Mouse (Mus musculus) gastrocnemius, adult 2 months (tissue): Measurements from ENCODE around the gene Misp. TPM values are rescaled to one million over a fixed set of nuclear protein-coding genes. Genes with fewer than 3 reads are reported as not detected.

Experiments
- DNase-seq: peaks from one replicate; pipeline ENCODE4 v3.0.0; 2022
- H3K27ac ChIP-seq: fragments of 200-600 bp; 2 replicates; pipeline ENCODE4 v1.8.1; 2022; ENCODE audit warnings: mild to moderate bottlenecking
- H3K4me3 ChIP-seq: fragments of 200-600 bp; 2 replicates; pipeline ENCODE4 v1.8.1; 2022; ENCODE audit warnings: mild to moderate bottlenecking, moderate library complexity
- CTCF ChIP-seq: fragments of 200-600 bp; IDR thresholded peaks from 2 replicates; pipeline ENCODE4 v1.8.1; 2022; ENCODE audit warnings: antibody characterized with exemption, mild to moderate bottlenecking, moderate library complexity
- intact Hi-C: fragments of 180-260 bp; cut with DNase I; formaldehyde crosslinking; loops from one replicate; pipeline ENCODE4 v1.15.1; 2025
- total RNA-seq, 2 experiments: library from RNA; stranded (reverse); gene quantifications; 2 replicates each; pipeline ENCODE4 v1.2.3; 2021

Misp gene
- total RNA-seq, 2 experiments from 2014 or later, result not detected

DNA sequence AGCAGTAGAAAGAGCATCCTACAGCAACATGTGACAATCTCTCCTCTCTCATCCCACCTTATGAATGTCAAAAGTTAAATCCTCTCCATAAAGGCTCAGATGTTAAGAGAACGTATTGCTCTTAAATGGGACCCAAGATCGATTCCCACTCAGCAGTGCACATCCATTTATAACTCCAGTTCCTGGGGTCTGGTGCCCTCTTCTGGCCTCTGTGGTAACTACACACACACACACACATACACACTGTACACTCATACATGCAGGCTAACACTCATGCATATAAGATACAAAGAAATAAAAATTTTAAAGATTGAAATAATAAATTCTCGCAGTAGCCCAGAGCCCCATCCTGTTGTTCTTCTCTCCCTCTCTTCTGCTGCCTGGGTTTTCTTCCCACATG lies 16.1 kb downstream of the Misp start:
- DNase-seq, result no peak
- intact Hi-C loops, result loop anchor here (5.0 to 10.0 kb wide), 2 partner anchors 48 to 120 kb away; partner anchors contain the start of gene Elane

DNA sequence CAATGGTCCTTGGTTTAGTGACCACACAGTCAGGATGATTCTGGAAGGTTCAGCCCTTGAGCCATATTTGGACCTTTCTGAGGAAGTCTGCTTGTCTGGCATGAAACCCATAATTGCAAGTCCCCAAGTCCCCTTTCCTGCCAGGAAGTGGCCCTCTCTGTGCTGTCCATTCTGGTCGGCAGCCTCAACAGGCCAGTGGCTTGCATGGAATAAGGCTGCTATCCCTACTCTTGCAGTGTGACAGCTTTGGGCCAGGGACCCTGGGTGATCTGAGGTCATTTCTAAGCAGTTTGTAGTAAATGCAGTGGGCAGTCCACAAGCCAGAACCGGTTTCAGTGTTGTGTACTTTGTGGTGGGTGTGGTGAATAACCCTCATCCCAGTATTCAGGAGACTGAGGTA lies 17.4 kb downstream of the Misp start:
- Histone ChIP-seq H3K4me3 (no peak overlapping the region), H3K27ac (peak overlapping the region; percentile 35; the same call in 1 of the 2 replicates)
- peak; percentile 14 for DNase-seq
- intact Hi-C loops, result loop anchor here (2.0 to 10.0 kb wide), 3 partner anchors 15 to 119 kb away; partner anchors contain the start of gene Elane
- no peak for TF ChIP-seq CTCF

More for the DNA sequence above, 16.1 kb downstream of the Misp start:
- peak; percentile 32 for TF ChIP-seq CTCF
- Histone ChIP-seq H3K4me3 (no peak overlapping the region), H3K27ac (no peak overlapping the region)

DNA sequence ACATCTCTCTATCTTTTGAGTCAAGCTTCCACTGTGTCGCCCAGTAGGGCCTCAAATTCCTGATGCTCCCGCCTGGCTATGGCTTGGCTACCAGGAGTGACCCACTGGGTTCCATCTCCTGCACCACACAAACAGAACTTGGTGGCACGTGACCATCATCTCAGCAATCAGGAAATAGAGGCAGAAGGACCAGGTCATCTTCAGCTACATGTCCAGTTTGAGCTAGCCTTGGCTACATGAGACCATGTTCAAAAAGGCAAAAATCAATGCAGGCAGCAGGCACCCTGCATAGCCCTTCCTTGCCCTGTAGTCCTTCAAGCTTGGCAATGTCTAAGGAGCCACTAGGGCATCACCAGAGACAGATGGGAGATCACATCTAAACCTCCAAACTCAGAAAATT lies 19.3 kb downstream of the Misp start:
- no peak for DNase-seq
- Histone ChIP-seq H3K27ac (peak overlapping the region; percentile 90), H3K4me3 (no peak overlapping the region)
- intact Hi-C loops, result no loop called here
- no peak for TF ChIP-seq CTCF

DNA sequence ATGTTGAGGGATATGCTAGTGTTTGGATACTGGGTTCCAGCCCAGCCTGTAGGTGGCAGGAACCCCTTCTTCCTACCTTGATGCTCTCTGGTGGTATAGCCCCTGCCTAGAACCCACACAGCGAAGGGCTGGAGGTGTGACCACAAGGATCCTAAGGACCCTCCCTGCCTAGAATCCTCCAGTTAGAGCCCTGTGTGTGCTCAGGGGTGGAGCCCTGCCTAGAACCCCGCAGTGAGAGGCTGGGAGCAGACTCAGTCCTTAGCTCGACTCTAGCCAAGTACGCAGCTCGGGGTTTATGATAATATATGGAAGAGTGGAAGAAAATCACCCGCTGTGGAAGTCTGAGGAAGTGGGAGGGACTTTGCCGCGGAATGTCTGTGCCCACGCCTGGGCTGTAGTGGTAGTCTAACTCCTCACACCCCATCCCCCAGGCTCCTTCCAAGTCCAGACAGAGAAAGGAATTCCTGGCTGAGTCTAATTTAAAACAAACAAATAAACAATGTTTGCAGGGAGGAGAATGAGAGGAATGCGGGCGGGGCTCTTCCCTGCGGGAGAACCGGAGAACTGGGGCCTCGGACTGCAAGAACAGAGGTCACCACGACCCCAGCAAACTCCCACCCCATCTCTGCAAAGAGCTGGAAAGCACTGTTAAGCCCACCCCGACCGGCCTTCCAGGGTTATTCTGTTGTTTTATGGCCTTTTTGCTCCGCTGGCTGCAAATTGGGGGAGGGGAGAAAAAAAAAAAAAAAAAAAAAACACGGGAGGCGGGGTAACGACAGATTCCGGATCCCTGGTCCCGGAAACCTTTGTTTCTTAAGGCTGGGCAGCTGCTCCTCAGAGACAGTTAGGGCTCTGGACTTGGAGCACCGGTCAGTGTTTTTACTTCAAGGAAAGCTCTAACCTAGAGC lies 20.1 kb downstream of the Misp start:
- peak; percentile 13; the same call in 1 of the 2 replicates for TF ChIP-seq CTCF
- peak overlapping the region; percentile 75 for H3K4me3 ChIP-seq
- peak overlapping the region; percentile 90 for H3K27ac ChIP-seq
- intact Hi-C loops, result no loop called here
- peak; percentile 59 for DNase-seq

- intact Hi-C loops, result no loop called here
- 0 out of 2 replicates have a peak overlapping the region, but pooled peaks have one; percentile 20 for H3K27ac ChIP-seq
- no peak overlapping the region for H3K4me3 ChIP-seq
- DNase-seq, result no peak
- no peak for TF ChIP-seq CTCF
Measured at GRCm38 (mm10) chr10:79842322-79842721, 21.5 kb downstream of the Misp start.

DNA sequence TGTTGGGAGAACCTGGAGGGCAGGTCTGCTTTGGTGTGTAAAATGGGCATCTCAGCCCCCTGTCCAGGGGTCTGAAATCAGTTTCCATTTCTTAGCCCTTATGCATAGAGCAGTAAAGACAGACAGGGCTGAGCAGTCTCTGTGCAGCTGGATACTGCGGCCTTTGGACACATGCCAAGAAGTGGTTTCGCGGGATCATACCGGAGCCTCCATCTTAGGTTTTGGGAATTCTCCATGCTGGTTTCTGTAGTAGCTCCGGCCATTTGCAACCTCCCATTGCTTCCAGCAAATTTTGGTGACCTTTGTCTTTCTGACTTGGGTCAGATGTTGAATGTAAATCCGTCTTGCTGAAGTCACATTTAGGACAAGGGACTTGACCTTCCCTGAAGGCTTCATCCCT lies 22.7 kb downstream of the Misp start:
- Histone ChIP-seq H3K4me3 (no peak overlapping the region), H3K27ac (no peak overlapping the region)
- TF ChIP-seq CTCF, result no peak
- DNase-seq, result no peak
- intact Hi-C loops, result no loop called here

DNA sequence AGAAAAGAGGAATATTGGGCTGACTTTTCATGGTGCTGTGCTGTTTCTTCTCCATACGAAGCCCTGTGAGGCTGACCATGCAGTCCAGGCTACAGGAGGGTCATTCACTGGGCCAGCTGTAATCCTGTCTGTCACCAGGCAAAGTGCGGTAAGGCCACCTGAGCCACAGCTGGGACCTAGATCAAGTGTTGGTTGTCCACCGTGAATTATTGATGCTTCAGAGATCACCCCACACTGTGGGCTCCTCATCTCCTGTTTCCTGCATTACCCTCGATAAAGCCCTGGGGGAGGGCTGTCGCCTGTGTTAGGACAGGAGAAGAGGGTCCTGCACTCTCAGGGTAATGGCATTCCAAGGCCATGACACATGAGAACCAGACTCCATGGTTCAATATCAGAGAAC lies 25.8 kb downstream of the Misp start:
- intact Hi-C loops, result no loop called here
- no peak for TF ChIP-seq CTCF

DNA sequence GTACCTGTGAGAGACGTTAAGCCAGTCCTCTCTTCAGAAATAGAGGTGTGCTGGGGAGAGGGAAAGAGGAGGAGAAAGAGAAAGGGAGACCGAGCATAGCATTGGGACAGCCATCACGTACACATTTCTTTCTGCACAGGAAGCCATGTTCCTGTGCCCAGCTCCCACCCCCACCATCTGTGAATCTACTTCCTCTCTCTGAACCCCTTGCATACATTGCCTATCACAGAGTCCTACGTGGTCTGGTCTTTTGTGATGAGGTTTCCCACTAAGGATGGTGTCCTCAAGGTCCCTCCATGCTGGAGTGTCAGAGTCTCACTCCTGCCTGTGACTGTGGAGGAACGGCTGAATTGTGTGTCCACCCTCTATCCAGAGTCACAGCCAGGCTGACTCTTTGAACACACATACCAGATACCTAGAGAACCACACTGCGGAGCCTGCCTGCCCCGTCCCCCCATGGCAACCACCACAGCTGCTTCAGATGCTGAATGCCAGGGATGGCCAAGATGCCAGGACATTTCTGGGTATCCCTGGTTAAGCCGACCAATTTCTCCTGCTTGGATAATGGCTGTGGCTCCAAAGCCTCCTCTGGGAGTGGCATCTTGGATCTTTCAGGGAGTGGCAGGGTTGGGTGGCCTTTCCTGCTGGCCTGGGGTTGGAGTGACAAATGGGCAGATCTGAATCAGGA lies 29.3 kb downstream of the Misp start:
- Histone ChIP-seq H3K27ac (no peak overlapping the region), H3K4me3 (no peak overlapping the region)
- intact Hi-C loops, result loop anchor here (5.0 kb wide), 1 partner anchor 68 kb away; no protein-coding TSS in a partner anchor
- DNase-seq, result no peak
- no peak for TF ChIP-seq CTCF

More for the DNA sequence above, 25.8 kb downstream of the Misp start:
- no peak overlapping the region for H3K4me3 ChIP-seq
- H3K27ac ChIP-seq, result no peak overlapping the region
- no peak for DNase-seq

GRCm38 (mm10) chr10:79851653-79852052 lies 30.9 kb downstream of the Misp start:
- intact Hi-C loops, result loop anchor here (2.0 to 5.0 kb wide), 3 partner anchors 13 to 69 kb away; no protein-coding TSS in a partner anchor
- H3K27ac ChIP-seq, result peak overlapping the region; percentile 99
- no peak for DNase-seq
- no peak for TF ChIP-seq CTCF
- H3K4me3 ChIP-seq, result peak overlapping the region; percentile 84

DNA sequence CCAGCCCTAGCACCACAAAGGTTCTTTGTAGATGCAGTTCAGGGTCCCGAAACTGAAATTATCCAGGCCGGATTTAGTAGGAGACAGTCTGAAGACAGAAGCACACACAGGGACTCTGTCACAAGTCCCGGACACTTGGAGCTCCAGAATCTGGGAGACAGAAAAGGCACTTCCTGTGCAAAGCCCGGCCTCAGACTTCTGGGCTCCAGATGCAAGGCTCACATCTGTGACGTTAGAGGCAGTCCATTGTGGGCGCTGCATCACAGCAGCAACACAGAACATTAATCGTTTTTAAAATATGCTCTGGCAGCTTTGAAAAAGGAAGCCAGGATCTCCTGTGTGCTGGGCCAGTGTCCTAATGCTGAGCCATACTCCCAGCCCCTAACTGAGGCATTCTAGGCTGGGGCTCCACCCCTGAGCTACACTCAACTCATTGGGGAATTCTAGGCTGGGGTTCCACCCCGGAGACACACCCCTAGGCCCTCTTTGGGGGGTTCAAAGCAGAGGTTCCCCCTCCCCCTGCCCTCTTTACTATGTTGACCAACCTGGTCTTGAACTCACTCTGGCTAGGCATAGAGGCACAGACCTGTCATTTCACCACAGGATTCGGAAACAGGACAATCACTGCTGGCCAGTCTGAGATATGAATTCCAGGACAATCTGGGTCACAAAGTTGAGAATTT lies 31.5 kb downstream of the Misp start:
- peak; percentile 54 for DNase-seq
- intact Hi-C loops, result loop anchor here (2.0 to 5.0 kb wide), 3 partner anchors 13 to 70 kb away; no protein-coding TSS in a partner anchor
- no peak for TF ChIP-seq CTCF
- H3K27ac ChIP-seq, result peak overlapping the region; percentile 99
- H3K4me3 ChIP-seq, result peak overlapping the region; percentile 84

DNA sequence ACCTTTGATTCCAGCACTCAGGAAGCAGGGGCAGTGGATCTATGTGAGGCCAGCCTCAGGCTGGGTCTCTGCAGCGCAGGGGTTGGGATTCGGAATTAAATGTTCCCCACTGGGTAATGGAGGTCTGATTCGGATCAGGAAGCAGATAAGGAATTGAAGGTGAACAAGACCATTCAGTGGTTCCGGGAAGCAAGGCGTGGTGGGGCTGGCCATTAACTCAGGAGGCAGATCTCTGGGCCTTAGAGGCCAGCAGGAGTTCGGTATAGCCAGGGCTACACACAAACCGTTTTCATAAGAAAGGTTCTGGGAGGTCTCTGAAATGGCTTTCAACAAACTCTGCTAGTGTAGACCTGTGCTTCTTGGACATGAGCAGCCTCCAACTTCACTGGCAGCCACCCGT lies 32.0 kb downstream of the Misp start:
- Histone ChIP-seq H3K27ac (peak overlapping the region; percentile 99), H3K4me3 (peak overlapping the region; percentile 84)
- intact Hi-C loops, result loop anchor here (2.0 to 5.0 kb wide), 3 partner anchors 14 to 71 kb away; no protein-coding TSS in a partner anchor
- no peak for TF ChIP-seq CTCF
- no peak for DNase-seq

- H3K4me3 ChIP-seq, result peak overlapping the region; percentile 84
- no peak for TF ChIP-seq CTCF
- peak; percentile 97 for DNase-seq
- intact Hi-C loops, result loop anchor here (2.0 to 5.0 kb wide), 3 partner anchors 15 to 71 kb away; no protein-coding TSS in a partner anchor
- peak overlapping the region; percentile 99 for H3K27ac ChIP-seq
Measured at GRCm38 (mm10) chr10:79853392-79853791, 32.6 kb downstream of the Misp start.
